Mouse (Mus musculus): ENCODE measurements around the gene Cntn5. TPM values are rescaled to one million over a fixed set of nuclear protein-coding genes. Genes with fewer than 3 reads are reported as not detected.

Cntn5 gene
- polyA plus RNA-seq, 1 experiment from 2014 or later: 2.3 TPM

GRCm38 (mm10) chr9:9949346-9949745 is 955.2 kb downstream of the Cntn5 start:
- Histone ChIP-seq H3K4me1 (ENCODE audit: control insufficient read depth, insufficient read depth, low read length) (no peaks in the 10 kb centered on the region), H3K4me3 (ENCODE audit: low read depth, low read length) (no peak overlapping the region), H3K27me3 (replicated peaks; ENCODE audit: control insufficient read depth, insufficient read depth, low read length) (no peaks in the 10 kb centered on the region), H3K9me3 (ENCODE audit: control insufficient read depth, low read length) (no peaks in the 10 kb centered on the region), H3K9ac (ENCODE audit: low read depth, low read length) (no peak overlapping the region), H3K27ac (replicated peaks; ENCODE audit: low read depth, low read length) (no peak overlapping the region), H3K36me3 (ENCODE audit: control insufficient read depth, insufficient read depth, low read length) (no peaks in the 10 kb centered on the region), H3K4me2 (ENCODE audit: low read depth, low read length) (no peak overlapping the region)
- whole genome bisulfite sequencing: 51% methylated on average over 3 of the region's 3 CpGs
- DNase-seq (ENCODE audit: low spot score) (no peak), ATAC-seq (ENCODE audit: low read depth) (no peak)

- H3K36me3 ChIP-seq (ENCODE audit: control insufficient read depth, insufficient read depth, low read length): no peaks in the 10 kb centered on the region
- ATAC-seq (ENCODE audit: low read depth): no peak
- no peaks in the 10 kb centered on the region for H3K9me3 ChIP-seq (ENCODE audit: control insufficient read depth, low read length)
- H3K4me3 ChIP-seq (ENCODE audit: low read depth, low read length): no peak overlapping the region
- no peak overlapping the region for H3K27ac ChIP-seq (replicated peaks; ENCODE audit: low read depth, low read length)
- H3K27me3 ChIP-seq (replicated peaks; ENCODE audit: control insufficient read depth, insufficient read depth, low read length): no peaks in the 10 kb centered on the region
- no peak overlapping the region for H3K9ac ChIP-seq (ENCODE audit: low read depth, low read length)
- H3K4me1 ChIP-seq (ENCODE audit: control insufficient read depth, insufficient read depth, low read length): no peaks in the 10 kb centered on the region
- WGBS: 65% methylated on average over 1 of the region's 1 CpGs
- no peak for DNase-seq (ENCODE audit: low spot score)
- no peak overlapping the region for H3K4me2 ChIP-seq (ENCODE audit: low read depth, low read length)
These were observed 959.7 kb downstream of the Cntn5 start for GRCm38 (mm10) chr9:9944872-9945271.

GRCm38 (mm10) chr9:9937444-9938436 is 966.8 kb downstream of the Cntn5 start:
- H3K36me3 ChIP-seq (ENCODE audit: control insufficient read depth, insufficient read depth, low read length): no peaks in the 10 kb centered on the region
- no peak overlapping the region for H3K27ac ChIP-seq (replicated peaks; ENCODE audit: low read depth, low read length)
- no peaks in the 10 kb centered on the region for H3K9me3 ChIP-seq (ENCODE audit: control insufficient read depth, low read length)
- no peak overlapping the region for H3K4me2 ChIP-seq (ENCODE audit: low read depth, low read length)
- no peak overlapping the region for H3K4me3 ChIP-seq (ENCODE audit: low read depth, low read length)
- H3K9ac ChIP-seq (ENCODE audit: low read depth, low read length): no peak overlapping the region
- ATAC-seq (ENCODE audit: low read depth): no peak
- DNase-seq (ENCODE audit: low spot score): no peak
- no peaks in the 10 kb centered on the region for H3K4me1 ChIP-seq (ENCODE audit: control insufficient read depth, insufficient read depth, low read length)
- no peaks in the 10 kb centered on the region for H3K27me3 ChIP-seq (replicated peaks; ENCODE audit: control insufficient read depth, insufficient read depth, low read length)
- 90% methylated on average over 1 of the region's 1 CpGs for WGBS

- no peak overlapping the region for H3K27ac ChIP-seq (replicated peaks; ENCODE audit: low read depth, low read length)
- H3K4me2 ChIP-seq (ENCODE audit: low read depth, low read length): no peak overlapping the region
- H3K4me1 ChIP-seq (ENCODE audit: control insufficient read depth, insufficient read depth, low read length): no peaks in the 10 kb centered on the region
- no peaks in the 10 kb centered on the region for H3K27me3 ChIP-seq (replicated peaks; ENCODE audit: control insufficient read depth, insufficient read depth, low read length)
- DNase-seq (ENCODE audit: low spot score): no peak
- WGBS: 72% methylated on average over 3 of the region's 3 CpGs
- ATAC-seq (ENCODE audit: low read depth): no peak
- H3K4me3 ChIP-seq (ENCODE audit: low read depth, low read length): no peak overlapping the region
- peaks cover 7% of the 10 kb centered on the region; the same call in 1 of the 2 replicates for H3K9me3 ChIP-seq (ENCODE audit: control insufficient read depth, low read length)
- no peaks in the 10 kb centered on the region for H3K36me3 ChIP-seq (ENCODE audit: control insufficient read depth, insufficient read depth, low read length)
- no peak overlapping the region for H3K9ac ChIP-seq (ENCODE audit: low read depth, low read length)
These were observed 984.0 kb downstream of the Cntn5 start for GRCm38 (mm10) chr9:9920580-9920979.

- no peak overlapping the region for H3K4me3 ChIP-seq (ENCODE audit: low read depth, low read length)
- H3K27me3 ChIP-seq (replicated peaks; ENCODE audit: control insufficient read depth, insufficient read depth, low read length): no peaks in the 10 kb centered on the region
- no peak overlapping the region for H3K27ac ChIP-seq (replicated peaks; ENCODE audit: low read depth, low read length)
- no peaks in the 10 kb centered on the region for H3K4me1 ChIP-seq (ENCODE audit: control insufficient read depth, insufficient read depth, low read length)
- WGBS: 58% methylated on average over 5 of the region's 5 CpGs
- H3K36me3 ChIP-seq (ENCODE audit: control insufficient read depth, insufficient read depth, low read length): no peaks in the 10 kb centered on the region
- DNase-seq (ENCODE audit: low spot score) (peak; percentile 30), ATAC-seq (ENCODE audit: low read depth) (no peak)
- no peaks in the 10 kb centered on the region for H3K9me3 ChIP-seq (ENCODE audit: control insufficient read depth, low read length)
- H3K4me2 ChIP-seq (ENCODE audit: low read depth, low read length): no peak overlapping the region
- H3K9ac ChIP-seq (ENCODE audit: low read depth, low read length): no peak overlapping the region
These were observed 1005.5 kb downstream of the Cntn5 start for GRCm38 (mm10) chr9:9899070-9899469.

GRCm38 (mm10) chr9:9886210-9886609 is 1018.4 kb downstream of the Cntn5 start:
- no peaks in the 10 kb centered on the region for H3K36me3 ChIP-seq (ENCODE audit: control insufficient read depth, insufficient read depth, low read length)
- H3K4me3 ChIP-seq (ENCODE audit: low read depth, low read length): no peak overlapping the region
- no peak overlapping the region for H3K27ac ChIP-seq (replicated peaks; ENCODE audit: low read depth, low read length)
- H3K9ac ChIP-seq (ENCODE audit: low read depth, low read length): no peak overlapping the region
- no peak overlapping the region for H3K4me2 ChIP-seq (ENCODE audit: low read depth, low read length)
- H3K27me3 ChIP-seq (replicated peaks; ENCODE audit: control insufficient read depth, insufficient read depth, low read length): no peaks in the 10 kb centered on the region
- H3K9me3 ChIP-seq (ENCODE audit: control insufficient read depth, low read length): no peaks in the 10 kb centered on the region
- WGBS: 83% methylated on average over 6 of the region's 6 CpGs
- ATAC-seq (ENCODE audit: low read depth): no peak
- no peak for DNase-seq (ENCODE audit: low spot score)
- H3K4me1 ChIP-seq (ENCODE audit: control insufficient read depth, insufficient read depth, low read length): no peaks in the 10 kb centered on the region

- Histone ChIP-seq H3K27me3 (replicated peaks; ENCODE audit: control insufficient read depth, insufficient read depth, low read length) (no peaks in the 10 kb centered on the region), H3K4me3 (ENCODE audit: low read depth, low read length) (no peak overlapping the region), H3K36me3 (ENCODE audit: control insufficient read depth, insufficient read depth, low read length) (no peaks in the 10 kb centered on the region), H3K9me3 (ENCODE audit: control insufficient read depth, low read length) (no peaks in the 10 kb centered on the region), H3K4me2 (ENCODE audit: low read depth, low read length) (no peak overlapping the region), H3K27ac (replicated peaks; ENCODE audit: low read depth, low read length) (no peak overlapping the region), H3K4me1 (ENCODE audit: control insufficient read depth, insufficient read depth, low read length) (no peaks in the 10 kb centered on the region), H3K9ac (ENCODE audit: low read depth, low read length) (no peak overlapping the region)
- peak; percentile 89 for ATAC-seq (ENCODE audit: low read depth)
- peak; percentile 71 for DNase-seq (ENCODE audit: low spot score)
- 35% methylated on average over 8 of the region's 8 CpGs for WGBS
These were observed 1021.7 kb downstream of the Cntn5 start for GRCm38 (mm10) chr9:9882779-9883383.

- WGBS: 44% methylated on average over 7 of the region's 7 CpGs
- no peak overlapping the region for H3K4me2 ChIP-seq (ENCODE audit: low read depth, low read length)
- ATAC-seq (ENCODE audit: low read depth) (no peak), DNase-seq (ENCODE audit: low spot score) (no peak)
- H3K9me3 ChIP-seq (ENCODE audit: control insufficient read depth, low read length): no peaks in the 10 kb centered on the region
- no peak overlapping the region for H3K9ac ChIP-seq (ENCODE audit: low read depth, low read length)
- H3K27me3 ChIP-seq (replicated peaks; ENCODE audit: control insufficient read depth, insufficient read depth, low read length): no peaks in the 10 kb centered on the region
- H3K36me3 ChIP-seq (ENCODE audit: control insufficient read depth, insufficient read depth, low read length): no peaks in the 10 kb centered on the region
- H3K4me1 ChIP-seq (ENCODE audit: control insufficient read depth, insufficient read depth, low read length): no peaks in the 10 kb centered on the region
- no peak overlapping the region for H3K4me3 ChIP-seq (ENCODE audit: low read depth, low read length)
- H3K27ac ChIP-seq (replicated peaks; ENCODE audit: low read depth, low read length): no peak overlapping the region
These were observed 1032.2 kb downstream of the Cntn5 start for GRCm38 (mm10) chr9:9872112-9873035.
